Mouse (Mus musculus) lung, postnatal 0 days (tissue): Measurements from ENCODE around the gene Ngly1.

Source experiments
- CTCF ChIP-seq: IDR thresholded peaks from 2 replicates; pipeline ENCODE4 v1.5.1; 2016; ENCODE audit warnings: antibody characterized with exemption, mild to moderate bottlenecking
- EP300 ChIP-seq: IDR thresholded peaks from 2 replicates; pipeline ENCODE4 v1.6.1; 2016; ENCODE audit warnings: antibody characterized with exemption, mild to moderate bottlenecking, control low read depth

GRCm38 (mm10) chr14:16359704-16360103, 110.6 kb downstream of the Ngly1 start:
- no peak for TF ChIP-seq CTCF
- TF ChIP-seq EP300, result no peak
